Mouse (Mus musculus) forebrain, embryonic 12.5 days (tissue): ENCODE data around the gene Ppfibp1. TPM values are rescaled to one million over a fixed set of nuclear protein-coding genes. Genes with fewer than 3 reads are reported as not detected.

Experiments used
- ATAC-seq: fragments of 200-750 bp; cut with Nextera tagmentation; 2 replicates; pipeline ENCODE4 v1.8.0; 2017; ENCODE audit warnings: moderate TSS enrichment; ENCODE audit not compliant: low FRiP score
- H3K27ac ChIP-seq: fragments of 300-500 bp; sonication (generic); 2 replicates; pipeline ENCODE4 v1.5.1; 2016; ENCODE audit warnings: mild to moderate bottlenecking
- H3K27me3 ChIP-seq: fragments of 300-500 bp; sonication (generic); 2 replicates; pipeline ENCODE4 v1.6.1; 2016; ENCODE audit warnings: mild to moderate bottlenecking
- H3K36me3 ChIP-seq: fragments of 300-500 bp; sonication (generic); replicated peaks from 2 replicates; pipeline ENCODE4 v1.6.1; 2016; ENCODE audit warnings: mild to moderate bottlenecking
- H3K4me1 ChIP-seq: fragments of 300-500 bp; sonication (generic); 2 replicates; pipeline ENCODE4 v1.6.1; 2016
- H3K4me2 ChIP-seq: fragments of 300-500 bp; sonication (generic); 2 replicates; pipeline ENCODE4 v1.6.1; 2016; ENCODE audit warnings: mild to moderate bottlenecking, moderate library complexity
- H3K4me3 ChIP-seq: fragments of 300-500 bp; sonication (generic); replicated peaks from 2 replicates; pipeline ENCODE4 v1.5.1; 2016; ENCODE audit warnings: mild to moderate bottlenecking
- H3K9ac ChIP-seq: fragments of 300-500 bp; sonication (generic); 2 replicates; pipeline ENCODE4 v1.6.1; 2016; ENCODE audit warnings: mild to moderate bottlenecking
- H3K9me3 ChIP-seq: fragments of 300-500 bp; sonication (generic); 2 replicates; pipeline ENCODE4 v1.6.1; 2016
- WGBS: fragments of 180-500 bp; shearing (Covaris S2); methylation state at CpG from one replicate; pipeline ENCODE4 v1.1.7; 2016; 5-methylcytosine and 5-hydroxymethylcytosine counted together
- polyA plus RNA-seq: library from polyadenylated mRNA; unstranded; fragments of >200 nt; fragmentation: Nextera tagmentation; extraction: Ambion mirVana; gene quantifications from 2 replicates; pipeline ENCODE4 v1.2.1, GENCODE M21; 2016

The Ppfibp1 gene
- polyA plus RNA-seq, 1 experiment from 2014 or later: 29.9 TPM

- Histone ChIP-seq H3K4me2 (no peak overlapping the region), H3K9me3 (no peaks in the 10 kb centered on the region), H3K4me3 (no peak overlapping the region), H3K4me1 (peaks cover 6% of the 10 kb centered on the region), H3K27me3 (no peaks in the 10 kb centered on the region), H3K36me3 (no peaks in the 10 kb centered on the region), H3K9ac (no peak overlapping the region), H3K27ac (no peak overlapping the region)
- ATAC-seq: no peak
- WGBS: 80% methylated on average over 1 of the region's 1 CpGs
Measured at GRCm38 (mm10) chr6:146955475-146955874, 67.2 kb downstream of the Ppfibp1 start.

GRCm38 (mm10) chr6:146955896-146956295, 67.6 kb downstream of the Ppfibp1 start:
- H3K27ac ChIP-seq: no peak overlapping the region
- H3K4me1 ChIP-seq: peaks cover 5% of the 10 kb centered on the region
- WGBS: 16% methylated on average over 12 of the region's 12 CpGs
- H3K4me3 ChIP-seq: no peak overlapping the region
- H3K36me3 ChIP-seq: no peaks in the 10 kb centered on the region
- no peak overlapping the region for H3K9ac ChIP-seq
- H3K27me3 ChIP-seq: no peaks in the 10 kb centered on the region
- no peak overlapping the region for H3K4me2 ChIP-seq
- no peak for ATAC-seq
- no peaks in the 10 kb centered on the region for H3K9me3 ChIP-seq

- Histone ChIP-seq H3K4me1 (peaks cover 5% of the 10 kb centered on the region), H3K27me3 (no peaks in the 10 kb centered on the region), H3K4me2 (no peak overlapping the region), H3K27ac (no peak overlapping the region), H3K9me3 (no peaks in the 10 kb centered on the region), H3K4me3 (no peak overlapping the region), H3K36me3 (no peaks in the 10 kb centered on the region), H3K9ac (no peak overlapping the region)
- no peak for ATAC-seq
- WGBS: 88% methylated on average over 1 of the region's 1 CpGs
Measured at GRCm38 (mm10) chr6:146956961-146957360, 68.7 kb downstream of the Ppfibp1 start.

- ATAC-seq: no peak
- no peak overlapping the region for H3K4me2 ChIP-seq
- no peaks in the 10 kb centered on the region for H3K9me3 ChIP-seq
- H3K4me1 ChIP-seq: peaks cover 5% of the 10 kb centered on the region
- no peaks in the 10 kb centered on the region for H3K27me3 ChIP-seq
- no peaks in the 10 kb centered on the region for H3K36me3 ChIP-seq
- WGBS: 87% methylated on average over 1 of the region's 1 CpGs
- H3K4me3 ChIP-seq: no peak overlapping the region
- H3K27ac ChIP-seq: no peak overlapping the region
- H3K9ac ChIP-seq: no peak overlapping the region
Measured at GRCm38 (mm10) chr6:146958694-146959093, 70.4 kb downstream of the Ppfibp1 start.

- Histone ChIP-seq H3K4me3 (no peak overlapping the region), H3K9me3 (no peaks in the 10 kb centered on the region), H3K27me3 (no peaks in the 10 kb centered on the region), H3K9ac (no peak overlapping the region), H3K4me2 (no peak overlapping the region), H3K4me1 (peaks cover 5% of the 10 kb centered on the region), H3K27ac (no peak overlapping the region), H3K36me3 (no peaks in the 10 kb centered on the region)
- ATAC-seq: no peak
- WGBS: 88% methylated on average over 9 of the region's 9 CpGs
Measured at GRCm38 (mm10) chr6:146959908-146960680, 71.8 kb downstream of the Ppfibp1 start.

- ATAC-seq: no peak
- WGBS: 84% methylated on average over 5 of the region's 5 CpGs
- Histone ChIP-seq H3K27me3 (no peaks in the 10 kb centered on the region), H3K9me3 (no peaks in the 10 kb centered on the region), H3K4me2 (no peak overlapping the region), H3K36me3 (no peaks in the 10 kb centered on the region), H3K27ac (no peak overlapping the region), H3K4me1 (peaks cover 2% of the 10 kb centered on the region), H3K4me3 (no peak overlapping the region), H3K9ac (no peak overlapping the region)
Measured at GRCm38 (mm10) chr6:146960956-146961355, 72.7 kb downstream of the Ppfibp1 start.

- H3K27me3 ChIP-seq: no peaks in the 10 kb centered on the region
- WGBS: 83% methylated on average over 6 of the region's 6 CpGs
- ATAC-seq: no peak
- no peak overlapping the region for H3K9ac ChIP-seq
- H3K4me1 ChIP-seq: no peaks in the 10 kb centered on the region
- no peak overlapping the region for H3K4me3 ChIP-seq
- H3K4me2 ChIP-seq: no peak overlapping the region
- no peaks in the 10 kb centered on the region for H3K9me3 ChIP-seq
- no peak overlapping the region for H3K27ac ChIP-seq
- no peaks in the 10 kb centered on the region for H3K36me3 ChIP-seq
Measured at GRCm38 (mm10) chr6:146961832-146962481, 73.7 kb downstream of the Ppfibp1 start.

- Histone ChIP-seq H3K36me3 (no peaks in the 10 kb centered on the region), H3K4me3 (no peak overlapping the region), H3K27me3 (no peaks in the 10 kb centered on the region), H3K9me3 (no peaks in the 10 kb centered on the region), H3K9ac (no peak overlapping the region), H3K4me1 (no peaks in the 10 kb centered on the region), H3K27ac (no peak overlapping the region), H3K4me2 (no peak overlapping the region)
- no peak for ATAC-seq
- WGBS: 91% methylated on average over 6 of the region's 6 CpGs
Measured at GRCm38 (mm10) chr6:146963396-146964150, 75.3 kb downstream of the Ppfibp1 start.

GRCm38 (mm10) chr6:146965139-146965772, 77.0 kb downstream of the Ppfibp1 start:
- Histone ChIP-seq H3K4me3 (no peak overlapping the region), H3K27ac (no peak overlapping the region), H3K36me3 (no peaks in the 10 kb centered on the region), H3K4me1 (no peaks in the 10 kb centered on the region), H3K27me3 (no peaks in the 10 kb centered on the region), H3K9ac (no peak overlapping the region), H3K9me3 (no peaks in the 10 kb centered on the region), H3K4me2 (no peak overlapping the region)
- WGBS: 82% methylated on average over 13 of the region's 13 CpGs
- ATAC-seq: no peak

- Histone ChIP-seq H3K27ac (no peak overlapping the region), H3K4me3 (no peak overlapping the region), H3K4me2 (no peak overlapping the region), H3K4me1 (no peaks in the 10 kb centered on the region), H3K36me3 (no peaks in the 10 kb centered on the region), H3K27me3 (no peaks in the 10 kb centered on the region), H3K9me3 (no peaks in the 10 kb centered on the region), H3K9ac (no peak overlapping the region)
- WGBS: 86% methylated on average over 12 of the region's 12 CpGs
- no peak for ATAC-seq
Measured at GRCm38 (mm10) chr6:146966446-146967019, 78.2 kb downstream of the Ppfibp1 start.

GRCm38 (mm10) chr6:146967836-146968235, 79.5 kb downstream of the Ppfibp1 start:
- no peak overlapping the region for H3K27ac ChIP-seq
- H3K4me2 ChIP-seq: no peak overlapping the region
- H3K9me3 ChIP-seq: no peaks in the 10 kb centered on the region
- H3K9ac ChIP-seq: no peak overlapping the region
- H3K27me3 ChIP-seq: no peaks in the 10 kb centered on the region
- no peaks in the 10 kb centered on the region for H3K36me3 ChIP-seq
- 0 out of 2 replicates have a peak, but pooled peaks cover 6% of the 10 kb centered on the region for H3K4me1 ChIP-seq
- H3K4me3 ChIP-seq: no peak overlapping the region
- ATAC-seq: no peak
- WGBS: 79% methylated on average over 6 of the region's 6 CpGs

GRCm38 (mm10) chr6:146970811-146971210, 82.5 kb downstream of the Ppfibp1 start:
- WGBS: 63% methylated on average over 3 of the region's 3 CpGs

More at GRCm38 (mm10) chr6:146970811-146971210, 82.5 kb downstream of the Ppfibp1 start:
- Histone ChIP-seq H3K9ac (no peak overlapping the region), H3K36me3 (no peaks in the 10 kb centered on the region), H3K27me3 (no peaks in the 10 kb centered on the region), H3K27ac (no peak overlapping the region), H3K4me3 (no peak overlapping the region), H3K4me2 (no peak overlapping the region), H3K9me3 (no peaks in the 10 kb centered on the region), H3K4me1 (peaks cover 6% of the 10 kb centered on the region; the same call in 1 of the 2 replicates)
- ATAC-seq: no peak
